Mouse (Mus musculus): ENCODE data around the gene Slc8a2.

DNA sequence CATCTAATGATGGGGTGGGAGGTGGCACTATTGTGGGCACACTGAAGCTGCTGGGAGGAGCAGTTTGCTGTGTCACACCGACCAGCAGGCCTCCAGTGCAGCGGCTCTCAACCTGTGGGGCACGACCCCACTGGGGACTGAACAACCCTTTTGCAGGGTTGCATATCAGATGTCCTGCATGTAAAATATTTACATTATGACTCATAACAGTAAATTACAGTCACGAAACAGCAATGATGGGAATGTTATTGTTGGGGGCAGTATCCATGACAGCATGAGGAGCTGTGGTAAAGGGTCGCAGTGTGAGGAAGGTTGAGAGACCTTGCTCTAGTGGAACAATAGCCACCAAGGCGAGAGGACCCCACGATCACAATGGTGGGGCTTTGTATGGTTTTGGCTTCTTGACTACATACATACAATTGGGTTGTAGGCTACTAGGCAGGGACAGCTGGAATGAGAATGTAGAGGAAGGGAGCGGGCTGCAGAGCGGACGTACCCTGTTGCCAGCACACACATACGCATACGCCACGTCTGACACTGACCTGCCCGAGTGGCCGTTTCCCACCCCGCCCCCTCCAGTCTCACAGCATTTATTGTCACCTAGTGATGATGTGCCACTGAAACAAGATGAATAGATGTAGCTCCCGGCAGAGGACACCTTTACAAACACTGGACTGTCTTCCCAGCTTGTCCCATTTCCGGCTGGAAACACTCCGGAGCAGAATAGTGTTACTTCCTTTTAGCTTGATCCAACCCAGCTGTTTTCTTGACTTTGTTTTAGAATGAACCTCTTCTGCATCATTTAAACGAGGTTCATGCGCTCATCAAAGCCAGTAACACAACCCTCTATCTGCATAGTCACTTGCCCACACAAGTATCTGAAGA lies 79.4 kb downstream of the Slc8a2 start:
- TF ChIP-seq CTCF (IDR thresholded peaks at IDR 0.05; ENCODE audit: low read depth) (no peak), EP300 (IDR thresholded peaks at IDR 0.05; ENCODE audit: low read depth) (no peak)
